Mouse (Mus musculus) liver, postnatal 0 days (tissue): ENCODE results near the gene Cenpk.

Experiments used
- CTCF ChIP-seq: sonication (generic); IDR thresholded peaks from 2 replicates; pipeline ENCODE4 v1.5.1; 2016; ENCODE audit warnings: antibody characterized with exemption, low read depth
- EP300 ChIP-seq: IDR thresholded peaks from 2 replicates; pipeline ENCODE4 v1.6.1; 2016; ENCODE audit warnings: antibody characterized with exemption, low read depth, mild to moderate bottlenecking

- TF ChIP-seq CTCF, result no peak
- no peak for TF ChIP-seq EP300
Observed at GRCm38 (mm10) chr13:104286336-104286735, 57.9 kb downstream of the Cenpk start.
